7 mouse cellular contexts compared by ENCODE assay signal in the genomic region with DNA sequence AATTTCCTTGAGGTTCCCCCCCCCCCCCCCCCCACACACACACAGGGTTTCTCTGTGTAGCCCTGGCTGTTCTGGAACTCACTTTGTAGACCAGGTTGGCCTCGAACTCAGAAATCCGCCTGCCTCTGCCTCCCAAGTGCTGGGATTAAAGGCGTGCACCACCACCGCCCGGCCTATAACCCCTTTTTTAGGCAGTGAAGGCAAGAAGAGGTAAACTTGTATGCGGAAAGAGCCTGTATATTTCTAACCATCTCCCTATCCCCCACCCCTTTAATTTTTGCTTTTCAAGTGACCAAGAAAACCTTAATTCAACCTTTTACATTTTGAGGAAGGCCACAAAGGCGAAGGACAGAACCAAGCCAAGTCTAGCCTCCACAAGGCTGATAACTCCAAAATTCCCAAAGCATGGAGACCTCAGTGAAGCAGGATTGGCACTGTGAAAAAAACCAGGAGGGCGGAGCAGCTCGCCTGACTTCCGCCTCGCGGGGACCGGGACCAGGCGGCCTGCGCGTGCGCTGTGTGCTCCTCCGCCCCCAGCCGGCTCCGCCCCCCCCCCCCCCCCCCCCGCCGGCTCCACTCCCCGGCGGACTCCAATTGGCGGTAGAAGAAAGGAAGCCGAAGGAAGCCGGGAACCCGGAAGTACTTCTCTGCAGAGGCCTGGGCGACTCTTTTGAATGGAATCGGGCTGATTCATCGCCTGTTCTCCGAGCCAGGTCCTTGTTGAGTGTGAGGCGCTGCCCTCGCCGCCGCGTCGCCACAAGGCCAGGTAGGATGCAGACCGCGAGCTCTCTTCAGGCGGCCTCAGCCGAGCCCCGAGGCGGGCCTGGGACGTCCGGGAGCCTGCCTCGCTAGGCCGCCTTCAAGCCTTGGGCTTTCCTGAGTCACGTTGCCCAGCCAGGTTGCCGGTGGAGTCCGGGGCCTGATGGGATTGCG. TPM values are rescaled to one million over a fixed set of nuclear protein-coding genes. Genes with fewer than 3 reads are reported as not detected.
DNase-seq lines count a peak whose midpoint lies in the region; ATAC-seq lines count a peak whose summit lies in the region.

A gene (plus strand): TSS at position 587 of the 933 bp plus-strand sequence.

- no peaks in the 10 kb centered on the region; the same call in 1 of the 2 replicates for H3K9me3 ChIP-seq in embryonic facial prominence, embryonic 11.5 days (replicated peaks; ENCODE audit: control insufficient read depth, low read length)
- H3K9me3 ChIP-seq in limb, embryonic 11.5 days (ENCODE audit: control insufficient read depth, low read length), result no peaks in the 10 kb centered on the region
- no peaks in the 10 kb centered on the region for H3K9me3 ChIP-seq in midbrain, embryonic 14.5 days (ENCODE audit: control insufficient read depth, low read length)

- WGBS in embryonic facial prominence, embryonic 11.5 days, result 7% methylated on average over 43 of the region's 52 CpGs
- 2% methylated on average over 40 of the region's 52 CpGs for WGBS in limb, embryonic 11.5 days
- WGBS in midbrain, embryonic 14.5 days, result 5% methylated on average over 48 of the region's 52 CpGs

- no peaks in the 10 kb centered on the region for H3K4me1 ChIP-seq in embryonic facial prominence, embryonic 11.5 days (ENCODE audit: control insufficient read depth, insufficient read depth, low read length)
- H3K4me1 ChIP-seq in limb, embryonic 11.5 days (ENCODE audit: control insufficient read depth, insufficient read depth, low read length), result peaks cover 4% of the 10 kb centered on the region; the same call in 1 of the 2 replicates
- H3K4me1 ChIP-seq in midbrain, embryonic 14.5 days (ENCODE audit: control insufficient read depth, insufficient read depth, low read length), result peaks cover 11% of the 10 kb centered on the region

- H3K27me3 ChIP-seq in embryonic facial prominence, embryonic 11.5 days (ENCODE audit: control insufficient read depth, insufficient read depth, low read length), result no peaks in the 10 kb centered on the region
- no peaks in the 10 kb centered on the region for H3K27me3 ChIP-seq in limb, embryonic 11.5 days (ENCODE audit: control insufficient read depth, insufficient read depth, low read length)
- H3K27me3 ChIP-seq in midbrain, embryonic 14.5 days (ENCODE audit: control insufficient read depth, insufficient read depth, low read length), result no peaks in the 10 kb centered on the region

- ATAC-seq in embryonic facial prominence, embryonic 11.5 days (replicated peaks; ENCODE audit: insufficient number of reproducible peaks, low FRiP score, low TSS enrichment, low read depth), result peak; percentile 96
- ATAC-seq in limb, embryonic 11.5 days (ENCODE audit: insufficient number of reproducible peaks, low FRiP score, low TSS enrichment, low read depth), result peak; percentile 92
- peak; percentile 97 for ATAC-seq in midbrain, embryonic 14.5 days (ENCODE audit: low FRiP score, low TSS enrichment)

- H3K27ac ChIP-seq in embryonic facial prominence, embryonic 11.5 days (replicated peaks; ENCODE audit: low read depth, low read length), result peak within 1 kb of the TSS; percentile 73; the same call in 1 of the 2 replicates
- H3K27ac ChIP-seq in limb, embryonic 11.5 days (replicated peaks; ENCODE audit: low read depth, low read length), result peak within 1 kb of the TSS; percentile 61
- peak within 1 kb of the TSS; percentile 88 for H3K27ac ChIP-seq in midbrain, embryonic 14.5 days (replicated peaks; ENCODE audit: low read depth, low read length)

- H3K4me2 ChIP-seq in embryonic facial prominence, embryonic 11.5 days (ENCODE audit: low read depth, low read length), result peak within 1 kb of the TSS; percentile 77
- H3K4me2 ChIP-seq in limb, embryonic 11.5 days (ENCODE audit: low read depth, severe bottlenecking), result peak within 1 kb of the TSS; percentile 66
- H3K4me2 ChIP-seq in midbrain, embryonic 14.5 days (ENCODE audit: low read length), result peak within 1 kb of the TSS; percentile 85

- no peaks in the 10 kb centered on the region for H3K36me3 ChIP-seq in embryonic facial prominence, embryonic 11.5 days (replicated peaks; ENCODE audit: control insufficient read depth, insufficient read depth, low read depth, low read length)
- H3K36me3 ChIP-seq in limb, embryonic 11.5 days (ENCODE audit: control insufficient read depth, insufficient read depth, low read length), result no peaks in the 10 kb centered on the region
- H3K36me3 ChIP-seq in midbrain, embryonic 14.5 days (ENCODE audit: control insufficient read depth, insufficient read depth, low read length), result no peaks in the 10 kb centered on the region

- H3K9ac ChIP-seq in embryonic facial prominence, embryonic 11.5 days (replicated peaks; ENCODE audit: low read length), result peak within 1 kb of the TSS; percentile 83
- H3K9ac ChIP-seq in limb, embryonic 11.5 days (ENCODE audit: low read length), result peak within 1 kb of the TSS; percentile 90
- H3K9ac ChIP-seq in midbrain, embryonic 14.5 days (replicated peaks; ENCODE audit: low read length), result peak within 1 kb of the TSS; percentile 89

- H3K4me3 ChIP-seq in embryonic facial prominence, embryonic 11.5 days (ENCODE audit: low read depth, low read length), result peak within 1 kb of the TSS; percentile 81
- H3K4me3 ChIP-seq in limb, embryonic 11.5 days (ENCODE audit: low read depth, low read length), result peak within 1 kb of the TSS; percentile 80
- H3K4me3 ChIP-seq in midbrain, embryonic 14.5 days (replicated peaks; ENCODE audit: low read depth, low read length), result peak within 1 kb of the TSS; percentile 95

- DNase-seq in adrenal gland, postnatal 14 days, result peak; percentile 95
- peak; percentile 91 for DNase-seq in embryonic facial prominence, embryonic 11.5 days (ENCODE audit: low spot score)
- DNase-seq in heart, adult 11 months, result peak; percentile 99
- DNase-seq in kidney, adult 18-20 months, result peak; percentile 87
- DNase-seq in limb, embryonic 11.5 days (ENCODE audit: low spot score), result peak; percentile 93
- peak; percentile 96 for DNase-seq in midbrain, embryonic 14.5 days
- DNase-seq in spleen, adult 18-20 months, result peak; percentile 71 to 78

RNA-seq across cellular contexts. Expression of the gene that starts here (rescaled TPM):
- total RNA-seq in adrenal gland, postnatal 14 days (2021), result 92.3 and 95.3 TPM in 2 replicates
- polyA plus RNA-seq in embryonic facial prominence, embryonic 11.5 days (2014; fragmentation: Nextera tagmentation; extraction: Ambion mirVana), result 257 and 262 TPM in 2 replicates
- 232 and 233 TPM in 2 replicates for polyA plus RNA-seq in limb, embryonic 11.5 days (2014; fragmentation: Nextera tagmentation; extraction: Ambion mirVana)
- 205 and 241 TPM in 2 replicates for polyA plus RNA-seq in midbrain, embryonic 14.5 days (2014; fragmentation: Nextera tagmentation; extraction: Ambion mirVana)

Comparison
In these comparisons a context has a peak if more than half of its experiments do, and no peak if none do; other contexts are left out.
1. Peak in every context shown above with its lines: DNase-seq, ATAC-seq, H3K4me3 ChIP-seq and H3K27ac ChIP-seq.